Mouse (Mus musculus) adrenal gland, adult 10 weeks (tissue): ENCODE data around the gene Topbp1. TPM values are rescaled to one million over a fixed set of nuclear protein-coding genes. Genes with fewer than 3 reads are reported as not detected.

Experiments
- polyA plus RNA-seq: library from polyadenylated mRNA; stranded (reverse); fragments of 350-450 nt; fragmentation: Illumina TruSeq; extraction: RNeasy Lipid Tissue Mini Kit (QIAGEN cat#74804); gene quantifications from one replicate; pipeline ENCODE4 v1.2.3, GENCODE M21; 2014; ENCODE audit warnings: low read depth, low replicate concordance

The Topbp1 gene
- polyA plus RNA-seq: 39.8 TPM

DNA sequence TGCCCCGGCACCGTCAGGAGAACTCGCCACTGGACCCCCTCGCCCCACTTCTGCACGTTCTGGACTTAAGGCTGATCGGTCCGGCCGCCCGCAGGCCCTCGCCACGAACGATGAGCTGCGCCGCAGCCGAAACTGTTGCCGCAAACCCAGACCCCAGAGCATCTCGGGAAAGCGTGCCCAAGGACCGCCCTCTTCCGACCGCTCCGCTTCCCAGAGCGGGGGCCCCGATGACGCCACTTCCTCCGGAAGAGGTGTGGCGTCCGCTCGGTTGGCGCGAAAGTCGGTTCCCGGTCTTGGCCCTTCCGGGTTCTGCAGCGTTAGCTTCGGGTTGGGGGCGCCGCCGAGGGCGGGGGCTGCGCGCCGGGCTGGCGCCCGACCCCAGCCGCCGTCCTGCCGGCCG is at the start of gene Topbp1, which contains the start of gene 1300017J02Rik:
Gene Topbp1 (plus strand): TSS at position 289 of the 400 bp plus-strand sequence.
Gene 1300017J02Rik (minus strand): TSS at position 156 of the 400 bp plus-strand sequence.

DNA sequence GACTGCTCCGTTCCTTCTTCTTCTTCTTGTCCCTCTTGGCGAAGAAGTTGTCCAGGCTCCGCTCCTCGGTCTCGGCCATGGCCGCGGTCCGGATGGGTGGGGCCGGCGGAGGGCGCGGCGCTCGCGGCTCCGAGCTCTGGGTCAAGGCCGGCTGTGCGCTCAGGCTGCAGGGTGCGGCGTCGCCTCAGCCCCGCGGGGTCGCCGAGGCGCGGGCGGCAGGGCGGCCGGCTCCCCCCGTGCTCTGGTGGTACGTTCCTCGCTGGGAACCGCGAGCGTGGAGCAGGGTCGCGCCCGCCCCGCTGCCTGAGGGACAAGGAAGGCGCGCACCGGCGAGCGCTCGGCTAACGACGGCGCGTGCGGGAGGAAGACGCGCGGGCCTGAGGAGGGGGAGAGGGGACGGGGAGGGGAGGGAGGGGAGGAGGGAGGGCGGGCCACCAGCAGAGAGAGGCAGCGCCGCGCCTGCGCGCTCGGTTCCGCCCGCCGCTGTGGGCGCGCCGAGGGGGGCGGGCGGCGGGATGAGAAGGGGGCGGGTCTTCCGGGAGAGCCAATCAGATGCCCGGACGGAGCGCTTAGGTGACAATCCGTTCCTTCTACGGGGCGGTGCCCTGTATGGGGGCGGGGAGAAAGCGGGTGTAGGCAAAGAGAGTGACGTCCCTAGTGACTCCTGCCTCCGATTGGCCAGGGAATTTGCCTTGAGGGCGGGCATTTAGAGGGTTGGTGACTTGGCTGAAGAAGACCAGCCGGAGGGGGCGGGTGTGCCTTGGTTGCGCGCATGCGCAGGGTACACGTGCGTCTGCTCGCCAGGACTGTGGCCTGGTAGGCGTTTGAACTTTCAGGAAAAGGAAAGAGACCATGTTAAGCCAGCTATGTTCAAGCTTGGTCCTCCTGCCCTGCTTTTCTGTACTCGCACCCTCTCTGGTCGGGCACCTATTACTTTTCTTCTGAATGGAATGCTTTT is 60.6 kb downstream of the Topbp1 start, which contains the start of gene Cdv3:
Gene Cdv3 (minus strand): TSS at position 551 of the 958 bp plus-strand sequence.

Other genes starting within 250 kb of the Topbp1 start
- gene Rab6b, start 193.4 kb upstream of the Topbp1 start, polyA plus RNA-seq: 10.6 TPM
- 15.9 TPM for gene Srprb, start 103.1 kb upstream of the Topbp1 start, polyA plus RNA-seq
- gene Gm20425, start 74.9 kb upstream of the Topbp1 start, polyA plus RNA-seq: 4.7 TPM
- gene Trf, start 74.8 kb upstream of the Topbp1 start, polyA plus RNA-seq: 255 TPM
- not detected for gene 1300017J02Rik, start 133 bp upstream of the Topbp1 start, polyA plus RNA-seq
- gene Cdv3, start 60.6 kb downstream of the Topbp1 start, polyA plus RNA-seq: 277 TPM
- gene Bfsp2, start 175.2 kb downstream of the Topbp1 start, polyA plus RNA-seq: not detected